Mouse (Mus musculus) heart, adult 11 months (tissue): ENCODE data around the gene Zdhhc5.
A peak's percentile ranks its signal among the peaks of the same experiment; 100 is the strongest.

ENCODE experiments used
- DNase-seq: peaks from one replicate; pipeline ENCODE4 v3.0.0; 2022

Zdhhc5 gene

DNA sequence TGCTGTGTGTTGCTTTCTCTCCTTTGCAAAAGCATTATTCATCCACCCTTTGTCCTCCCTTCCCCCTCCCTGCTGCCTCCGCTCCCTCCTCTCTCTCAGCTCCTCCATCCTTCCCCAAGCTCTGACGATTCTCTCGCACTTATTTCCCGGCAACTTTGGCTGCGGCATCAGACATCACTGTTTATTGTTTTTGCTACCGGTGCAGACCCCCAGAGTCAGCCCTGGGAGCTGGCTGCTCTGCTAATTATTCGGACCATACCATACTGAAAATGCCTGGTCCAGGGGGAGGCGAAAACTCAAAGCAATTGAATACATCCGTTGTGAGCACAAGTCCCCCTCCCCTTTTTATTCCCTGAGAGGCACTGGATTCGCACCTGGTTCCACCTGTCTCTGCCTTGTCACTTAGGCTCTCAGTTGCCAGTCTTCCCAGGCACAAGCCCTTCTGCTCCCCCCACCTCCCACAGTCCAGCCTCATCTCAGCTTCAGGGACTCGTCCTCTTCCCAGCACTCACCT, 19.4 kb upstream of the Zdhhc5 start:
- peak; percentile 88 for DNase-seq

DNA sequence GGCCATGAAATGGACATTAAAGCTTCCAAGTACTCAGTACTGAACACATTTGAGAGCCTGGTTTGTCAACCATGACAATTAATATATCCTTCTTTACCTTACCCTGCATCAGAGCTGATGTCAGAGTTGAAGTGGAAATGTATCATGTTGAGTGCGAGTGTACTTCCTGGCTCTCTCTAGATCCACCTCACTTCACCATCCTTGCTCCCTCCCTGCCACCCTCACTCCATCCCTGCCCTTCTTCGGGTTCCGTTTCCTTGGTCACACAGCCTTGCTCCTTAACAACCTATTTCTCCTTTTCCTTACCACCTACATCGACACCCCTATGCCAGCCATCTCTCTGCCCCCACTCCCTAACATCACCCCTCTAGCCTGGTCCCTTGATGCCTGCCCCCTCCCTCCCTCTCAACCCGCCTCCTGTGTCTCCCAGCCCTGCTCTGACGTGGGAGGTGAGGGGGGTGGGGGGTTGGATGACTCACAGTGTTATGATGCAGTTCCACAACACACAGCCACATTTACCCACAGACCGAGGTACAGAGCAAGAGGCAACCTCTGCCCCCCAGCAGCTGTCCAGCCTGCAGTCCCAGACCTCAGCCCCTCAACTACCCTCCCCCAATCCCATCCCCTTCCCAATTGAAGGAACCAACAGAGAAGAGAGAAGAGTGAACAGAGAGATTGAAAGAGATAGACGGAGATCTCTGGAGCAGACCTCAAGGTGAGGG, 18.8 kb upstream of the Zdhhc5 start, which contains the start of gene Ypel4:
TSS of gene Ypel4 (plus strand) at position 480 of the 722 bp plus-strand sequence.
- peak; percentile 96 for DNase-seq

DNA sequence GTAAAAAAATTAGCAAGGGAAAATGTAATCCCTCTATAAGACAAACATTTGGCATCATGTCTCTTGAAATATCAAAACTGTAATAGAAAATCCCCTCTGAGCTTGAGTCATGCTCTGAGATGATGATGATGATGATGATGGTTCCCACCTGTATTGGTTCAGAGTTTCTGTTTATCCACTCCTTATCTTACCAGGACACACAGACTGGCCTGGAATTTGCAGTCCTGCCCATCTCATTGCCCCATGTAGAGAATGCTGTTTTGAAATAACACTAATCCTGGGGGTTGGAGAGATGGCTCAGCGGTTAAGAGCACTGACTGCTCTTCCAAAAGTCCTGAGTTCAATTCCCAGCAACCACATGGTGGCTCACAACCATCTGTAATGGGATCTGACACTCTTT, 17.4 kb upstream of the Zdhhc5 start:
- DNase-seq = peak; percentile 45

DNA sequence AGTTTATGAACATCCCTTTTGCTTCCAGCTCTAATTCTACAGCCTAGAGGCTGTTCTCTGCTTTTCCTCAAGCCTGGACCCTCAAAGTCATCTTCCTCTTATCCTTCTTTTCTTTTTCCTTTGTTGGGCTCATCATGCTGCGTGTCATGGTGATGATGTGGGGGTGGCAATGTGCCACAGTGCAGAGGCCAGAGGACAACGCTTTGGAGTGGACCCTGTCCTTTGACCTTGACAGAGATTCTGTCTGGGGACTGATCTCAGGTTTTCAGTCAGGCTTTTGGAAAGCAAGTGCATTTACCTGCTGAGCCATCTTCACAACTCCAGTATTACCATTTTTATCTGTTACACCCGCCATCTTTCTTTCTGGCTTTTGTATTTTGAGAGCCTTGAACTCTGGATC, 16.2 kb upstream of the Zdhhc5 start:
- DNase-seq = no peak

DNA sequence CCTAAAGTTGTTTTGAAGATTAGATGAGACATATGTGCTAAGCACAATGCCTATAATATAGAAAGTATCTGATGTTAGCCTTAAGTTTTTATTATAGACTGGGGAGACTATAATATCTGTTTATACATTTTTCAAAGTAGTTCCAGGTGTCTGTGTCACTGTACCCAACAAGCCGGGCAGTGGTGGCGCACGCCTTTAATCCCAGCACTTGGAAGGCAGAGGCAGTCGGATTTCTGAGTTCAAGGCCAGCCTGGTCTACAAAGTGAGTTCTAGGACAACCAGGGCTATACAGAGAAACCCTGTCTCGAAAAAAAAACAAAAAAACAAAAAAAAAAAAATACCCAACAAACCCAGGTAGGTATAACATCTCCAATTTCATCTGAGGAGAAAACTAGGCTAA, 13.2 kb upstream of the Zdhhc5 start:
- peak; percentile 81 for DNase-seq

DNA sequence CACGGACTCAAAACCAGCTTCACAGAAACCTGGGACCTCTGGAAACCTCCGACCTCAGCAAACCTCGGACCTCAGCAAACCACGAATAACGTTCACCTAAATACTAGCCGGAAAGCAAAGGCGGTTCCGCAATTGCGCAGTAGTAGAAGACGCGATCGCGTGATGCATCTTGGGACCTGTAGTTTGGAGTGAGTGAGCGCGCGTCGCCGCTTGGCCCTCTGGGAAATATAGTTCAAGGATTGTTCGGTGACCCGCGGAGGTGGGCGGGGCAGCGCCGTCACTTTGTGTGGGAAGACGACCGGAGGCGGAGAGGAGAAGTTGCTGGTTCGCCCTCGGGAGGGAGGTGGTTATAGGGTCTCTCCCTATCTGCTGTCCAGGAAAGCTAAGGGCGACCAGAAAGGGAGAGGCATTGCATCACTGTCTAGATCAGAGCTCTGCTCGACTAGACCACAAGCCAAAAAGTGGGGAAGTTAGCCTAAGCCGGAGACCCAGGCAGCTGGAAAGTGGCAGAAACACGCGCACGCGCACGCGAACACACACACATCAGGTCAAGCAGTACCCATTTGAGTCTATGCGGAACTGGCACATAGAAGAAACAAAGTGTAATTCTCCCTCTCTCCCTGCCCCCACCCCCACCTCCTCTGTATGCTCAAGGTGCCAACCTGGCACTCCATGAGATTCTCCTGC, 12.3 kb upstream of the Zdhhc5 start, which contains the start of gene Clp1:
TSS of gene Clp1 (minus strand) at position 179 of the 687 bp plus-strand sequence.
- DNase-seq = peak; percentile 99

DNA sequence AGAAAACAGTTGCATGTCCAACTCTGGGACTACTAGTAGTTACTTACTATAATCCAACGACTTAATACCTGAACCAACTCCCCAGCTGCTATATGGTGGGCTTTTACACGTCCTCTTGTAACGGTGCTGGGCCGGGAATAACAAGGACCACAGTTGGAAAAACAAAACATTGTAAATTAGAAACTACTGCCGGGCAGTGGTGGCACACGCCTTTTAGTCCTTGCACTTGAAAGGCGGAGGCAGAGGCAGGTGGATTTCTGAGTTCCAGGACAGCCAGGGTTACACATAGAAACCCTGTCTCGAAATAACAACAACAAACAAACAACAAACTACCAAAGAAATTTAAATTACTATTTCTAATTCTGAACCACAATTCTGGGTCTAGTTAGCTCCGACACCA, 11.7 kb upstream of the Zdhhc5 start:
- peak; percentile 89 for DNase-seq

DNA sequence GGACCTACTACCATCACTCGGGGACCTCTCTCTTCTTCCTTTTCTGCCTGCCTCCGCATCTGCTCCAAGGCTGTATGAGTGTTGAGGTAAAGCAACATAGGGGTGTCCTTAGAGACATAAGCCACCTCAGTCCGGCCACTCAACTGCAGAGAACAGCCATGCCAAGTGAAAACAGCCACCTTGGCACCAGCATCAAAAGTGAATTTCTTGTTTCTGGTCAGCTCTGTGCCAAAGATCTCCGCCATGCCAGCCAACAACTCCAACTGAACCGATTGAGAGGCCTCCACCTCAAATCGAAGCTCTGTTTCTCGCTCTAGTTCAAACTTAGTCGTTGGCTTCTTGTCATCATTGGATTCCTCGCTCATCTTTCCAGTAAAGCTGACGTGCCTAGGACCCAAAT, 10.8 kb upstream of the Zdhhc5 start:
- DNase-seq = peak; percentile 84

DNA sequence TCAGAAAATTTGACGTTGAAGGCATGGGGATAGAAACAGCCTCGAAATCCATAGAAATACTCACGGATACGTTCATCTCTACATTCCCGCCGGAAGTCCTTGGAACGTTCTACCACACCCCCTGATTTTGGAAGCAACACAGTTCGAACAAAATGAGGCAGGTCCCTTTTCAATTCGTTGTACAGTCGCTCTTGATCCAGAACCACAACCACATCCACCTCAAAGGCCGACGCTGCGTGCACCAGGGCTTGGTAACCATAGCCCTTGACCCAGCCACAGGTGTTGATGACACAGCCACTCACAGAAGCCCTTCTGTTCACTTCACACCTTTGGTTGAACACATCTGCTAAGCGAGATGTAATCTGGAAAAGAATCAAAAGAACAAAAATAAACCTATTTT, 8.9 kb upstream of the Zdhhc5 start:
- DNase-seq = peak; percentile 85

DNA sequence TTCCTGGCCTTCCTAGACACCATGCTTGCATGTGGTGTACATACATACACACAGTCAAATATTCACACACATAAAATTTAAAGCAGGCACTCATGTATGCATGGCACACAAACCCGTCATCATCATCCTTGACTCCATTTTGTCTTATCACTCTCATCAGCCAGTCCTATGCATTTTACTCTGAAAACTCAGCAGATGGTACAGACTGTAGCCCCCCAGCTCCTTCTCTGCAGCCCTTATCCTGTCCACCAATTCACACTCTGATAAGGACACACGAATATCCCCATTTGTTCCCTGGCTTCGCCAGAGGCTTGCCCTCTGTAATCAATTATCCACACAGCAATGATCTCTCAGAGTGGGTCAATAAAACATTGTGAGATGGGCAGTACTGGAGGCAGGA, 6.2 kb upstream of the Zdhhc5 start:
- peak; percentile 60 for DNase-seq

DNA sequence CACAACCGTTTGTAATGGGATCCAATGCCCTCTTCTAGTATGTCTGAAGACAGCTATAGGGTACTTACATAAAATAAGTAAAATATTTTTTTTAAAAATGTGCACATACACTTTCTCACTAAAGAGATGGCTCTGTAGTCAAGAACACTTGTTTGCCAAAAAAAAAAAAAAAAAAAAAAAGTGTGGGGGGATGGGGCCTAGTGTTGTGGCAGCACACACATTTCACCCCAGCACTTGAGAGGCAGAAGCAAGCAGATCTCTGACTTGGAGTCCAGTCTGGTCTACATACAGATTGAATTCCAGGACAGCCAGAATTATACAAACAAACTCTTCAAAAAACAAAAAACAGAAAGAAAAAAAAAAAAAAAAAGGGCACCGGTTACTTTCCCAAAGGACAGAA, 5.7 kb upstream of the Zdhhc5 start:
- no peak for DNase-seq

DNA sequence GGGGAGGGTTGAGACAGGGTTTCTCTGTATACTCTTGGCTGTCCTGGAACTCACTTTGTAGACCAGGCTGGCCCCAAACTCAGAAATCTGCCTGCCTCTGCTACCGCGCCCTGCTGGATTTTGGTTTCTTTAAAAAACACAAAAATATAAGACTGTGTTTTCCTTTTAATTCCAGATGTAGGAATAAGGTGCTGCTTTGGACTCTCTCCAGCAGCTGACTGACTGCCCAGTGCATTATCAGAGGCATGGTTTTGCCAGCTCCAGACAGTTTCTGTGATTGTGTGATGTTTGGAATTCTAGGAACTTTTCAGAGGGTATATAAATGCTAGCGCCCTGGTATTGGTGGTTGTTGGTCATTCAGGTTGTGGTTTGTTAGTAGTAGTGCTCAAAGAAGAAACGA, 2.4 kb upstream of the Zdhhc5 start:
- DNase-seq = peak; percentile 77

DNA sequence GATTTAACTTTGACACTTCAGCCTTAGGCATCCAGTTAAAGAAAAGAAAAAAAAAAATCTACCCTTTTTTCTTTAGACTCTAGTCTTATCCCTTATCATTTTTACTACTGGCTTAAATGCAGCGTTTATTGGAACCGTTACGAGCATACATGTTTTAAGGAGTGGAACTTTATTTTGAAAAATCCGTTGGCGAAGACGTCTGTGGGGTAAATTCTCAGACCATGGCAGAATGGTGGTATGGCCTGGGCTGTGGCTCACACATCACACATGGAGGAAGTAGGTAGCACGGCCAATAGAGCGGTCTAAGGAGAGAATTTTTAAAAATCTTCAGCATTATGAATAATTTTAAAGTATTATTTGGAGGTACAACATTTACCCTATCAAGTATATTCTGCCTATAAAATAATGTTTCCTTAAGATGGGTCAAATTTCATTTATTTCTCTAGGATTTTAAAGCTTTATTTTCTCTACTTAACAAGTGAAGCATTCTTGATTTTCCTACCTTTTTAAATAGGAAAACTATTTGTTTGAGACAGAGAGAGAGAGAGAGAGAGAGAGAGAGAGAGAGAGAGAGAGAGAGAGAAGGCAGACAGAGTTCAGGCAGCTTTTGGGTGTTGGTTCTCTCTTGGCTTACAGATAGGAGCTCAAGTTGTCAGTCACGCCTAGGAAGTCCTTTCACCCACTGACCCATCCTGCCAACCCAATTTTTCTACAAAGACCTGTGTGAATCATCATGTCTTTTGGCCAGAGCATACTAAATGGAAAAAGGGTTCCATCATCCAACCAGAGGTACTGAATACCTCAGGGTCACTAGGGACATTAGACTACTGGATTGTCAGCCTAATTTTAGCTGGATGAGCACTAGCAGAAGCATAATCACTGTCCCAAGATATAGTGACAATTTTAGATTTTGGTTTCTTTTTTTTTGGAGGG, 1.7 kb upstream of the Zdhhc5 start:
- peak; percentile 85 for DNase-seq

DNA sequence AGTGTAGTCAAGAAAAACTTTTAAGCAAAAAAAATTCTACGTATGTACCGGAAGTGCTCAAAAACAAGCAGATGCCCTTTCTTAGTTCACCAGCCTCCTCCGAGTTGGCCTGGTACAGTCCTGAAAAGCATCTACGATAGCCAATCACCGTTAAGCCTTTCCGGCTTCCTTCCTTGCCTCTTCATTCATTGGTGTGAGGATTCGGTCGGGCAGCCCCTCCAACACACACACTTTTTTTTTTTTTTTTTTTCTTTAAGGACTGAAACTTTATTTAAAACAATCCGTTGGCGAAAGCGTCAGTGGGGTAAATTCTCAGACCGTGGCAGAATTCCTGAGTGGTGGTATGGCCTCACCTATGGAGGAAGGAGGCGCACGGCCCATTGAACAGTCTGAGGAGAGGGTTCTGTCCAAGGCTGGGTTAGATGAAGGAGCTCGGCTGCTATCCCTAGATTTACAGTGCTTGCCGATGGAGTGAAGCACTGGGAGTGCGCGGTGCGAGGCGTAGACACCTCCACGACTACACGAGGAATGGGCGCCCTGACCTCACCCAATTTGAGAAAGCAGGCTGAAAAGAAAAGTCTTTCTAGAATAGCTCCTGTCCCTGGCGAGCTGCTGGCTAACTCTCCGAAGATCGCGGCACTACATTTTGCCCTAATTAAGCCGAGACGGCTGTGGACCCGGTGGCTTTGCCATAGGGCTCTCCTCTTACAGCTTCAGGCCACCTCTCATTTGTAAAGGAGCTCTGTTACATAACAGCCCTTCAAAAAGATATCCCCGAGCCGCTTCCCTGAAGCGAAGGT, 782 bp upstream of the Zdhhc5 start:
- DNase-seq = peak; percentile 100

DNA sequence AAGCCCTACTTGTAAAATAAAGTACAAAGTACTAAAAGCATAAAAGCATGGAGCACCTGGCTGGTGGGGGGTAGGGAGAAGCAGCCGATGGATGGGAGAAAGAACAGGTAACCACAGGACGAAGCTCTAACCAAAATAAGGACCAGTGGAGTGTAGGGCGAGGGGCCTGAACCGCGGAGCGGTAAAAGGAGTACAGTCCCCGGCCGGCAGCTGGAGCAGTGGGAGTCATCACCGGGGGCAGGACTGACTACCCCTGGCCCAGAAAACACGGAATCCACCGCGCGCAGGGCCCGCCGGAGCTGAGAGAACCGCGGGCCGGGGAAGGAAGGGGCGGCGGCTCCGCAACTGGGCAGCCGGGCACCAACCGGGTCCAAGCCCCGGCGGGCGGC, 564 bp downstream of the Zdhhc5 start:
- no peak for DNase-seq

DNA sequence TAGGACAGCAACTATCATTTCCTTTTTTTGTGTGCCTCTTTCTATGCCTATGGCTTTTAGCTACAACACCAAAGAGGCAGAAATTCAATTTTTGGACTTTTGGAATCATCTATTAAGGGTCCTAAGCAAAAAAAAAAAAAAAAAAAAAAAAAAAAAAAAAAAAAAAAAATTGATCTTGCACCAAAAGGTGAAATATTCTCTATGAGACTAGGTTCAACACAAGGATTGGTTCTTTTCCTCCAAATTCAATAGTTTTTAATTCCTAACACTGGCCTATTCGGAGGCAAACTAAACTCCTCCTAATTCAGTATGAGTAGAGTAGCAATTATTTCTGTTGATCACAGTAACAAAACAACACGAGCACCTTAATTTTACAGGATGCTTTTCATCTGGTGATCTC, 3.1 kb downstream of the Zdhhc5 start:
- no peak for DNase-seq

DNA sequence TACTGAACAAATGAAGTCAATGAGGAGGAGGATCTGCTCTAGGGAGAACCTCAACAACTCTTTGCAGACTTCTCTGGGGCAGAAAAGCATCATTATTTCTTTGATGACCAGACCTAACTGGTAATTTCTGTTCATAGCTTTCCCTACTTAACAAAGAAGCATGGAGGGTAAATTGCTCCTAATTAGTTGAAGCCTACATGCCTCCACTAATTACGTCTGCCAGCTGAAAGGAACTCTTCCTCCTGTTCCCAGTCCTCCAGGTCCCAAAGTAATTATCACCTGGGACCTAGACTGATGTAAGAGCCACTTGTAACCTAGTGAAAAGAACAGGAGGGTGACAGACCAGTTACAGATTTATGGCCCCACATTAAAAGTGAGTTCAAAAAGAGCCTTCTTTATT, 7.5 kb downstream of the Zdhhc5 start:
- DNase-seq = peak; percentile 18

DNA sequence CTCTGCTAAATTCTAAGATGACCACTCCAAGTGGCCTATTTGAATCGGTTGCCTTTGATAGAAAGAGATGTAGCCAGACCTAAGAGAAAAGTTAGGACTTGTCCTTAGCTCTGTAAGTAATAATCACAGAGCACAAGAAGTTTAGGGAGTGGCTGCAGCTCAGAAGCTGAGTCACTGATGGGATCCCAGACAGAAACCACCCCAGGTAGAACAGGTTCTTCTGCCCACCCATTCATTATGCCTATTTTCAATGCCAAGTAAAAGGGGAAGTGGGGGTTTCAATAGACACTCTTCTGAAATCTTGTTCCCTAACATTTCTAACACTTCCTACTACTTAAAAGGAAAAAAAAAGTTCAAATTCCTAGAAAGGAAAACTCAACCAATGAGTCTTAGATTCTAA, 9.7 kb downstream of the Zdhhc5 start:
- no peak for DNase-seq

DNA sequence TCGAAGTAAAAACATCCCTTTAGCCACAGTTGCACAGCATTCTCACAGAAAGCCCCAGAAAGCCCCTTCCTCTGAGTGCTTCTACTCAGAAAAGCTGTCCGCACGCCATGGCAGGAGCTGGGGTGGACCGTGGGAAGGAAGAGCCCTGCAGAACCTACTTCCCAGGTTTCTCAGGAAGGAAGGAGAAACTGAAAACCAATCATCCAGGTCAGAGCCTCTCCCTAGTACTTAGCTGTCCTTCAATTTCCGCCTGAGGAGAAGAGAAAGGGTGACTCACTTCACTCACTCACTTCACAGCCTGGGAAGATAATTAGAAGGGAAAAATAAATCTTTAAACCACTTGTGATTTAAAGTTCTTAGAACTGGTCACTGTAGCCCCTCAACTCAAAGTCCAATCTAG, 10.7 kb downstream of the Zdhhc5 start:
- peak; percentile 61 for DNase-seq

DNA sequence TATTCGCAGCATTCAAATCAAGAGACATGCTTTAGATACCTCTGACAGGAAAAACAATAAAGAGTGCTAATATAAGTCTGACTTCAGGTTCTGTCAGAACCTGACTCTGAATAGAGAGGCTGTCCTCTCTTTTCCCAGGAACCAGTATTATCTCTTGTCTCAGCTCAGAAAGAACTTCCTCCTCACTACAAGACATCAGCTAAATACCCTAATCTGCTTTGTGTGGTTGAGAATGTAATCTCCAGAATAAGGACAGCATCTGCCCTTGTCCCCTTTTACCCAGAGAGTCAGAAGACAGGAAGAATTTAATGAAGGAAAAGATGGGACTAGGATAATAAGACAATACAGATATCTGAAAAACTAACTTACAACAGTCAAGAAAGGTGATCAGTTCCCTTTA, 11.5 kb downstream of the Zdhhc5 start:
- DNase-seq = peak; percentile 6

DNA sequence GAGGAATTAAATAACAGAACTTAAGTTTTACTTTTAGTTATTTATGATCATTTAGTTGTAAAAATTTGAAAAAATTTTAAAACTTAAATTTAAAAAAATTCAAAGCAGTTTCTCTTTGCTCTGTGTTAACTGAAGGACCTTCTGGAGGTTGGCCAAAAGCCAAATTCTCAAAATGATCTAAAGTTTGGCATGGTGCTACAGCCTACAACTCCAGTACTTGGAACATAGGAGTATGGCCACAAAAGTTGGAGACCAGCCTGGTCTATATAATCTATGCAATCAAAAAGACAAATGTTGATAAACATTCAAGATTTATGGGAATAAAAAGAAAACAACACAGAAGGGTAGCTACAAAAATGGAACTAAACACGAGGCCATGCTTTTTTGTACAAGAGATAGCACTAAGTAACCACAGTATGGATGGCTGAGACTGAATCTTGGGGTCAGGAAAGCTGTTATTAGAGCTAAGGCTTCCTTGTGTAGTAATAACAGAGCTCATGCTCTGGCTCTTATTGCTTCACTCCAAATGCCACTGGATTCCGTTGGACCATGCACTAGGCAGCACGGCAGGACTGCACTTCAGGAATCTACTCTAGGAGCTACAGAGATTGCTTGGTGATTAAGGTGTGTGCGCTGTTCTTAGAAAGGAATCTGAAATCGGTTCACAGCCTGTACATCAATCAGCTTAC, 19.8 kb downstream of the Zdhhc5 start:
- peak; percentile 45 for DNase-seq

DNA sequence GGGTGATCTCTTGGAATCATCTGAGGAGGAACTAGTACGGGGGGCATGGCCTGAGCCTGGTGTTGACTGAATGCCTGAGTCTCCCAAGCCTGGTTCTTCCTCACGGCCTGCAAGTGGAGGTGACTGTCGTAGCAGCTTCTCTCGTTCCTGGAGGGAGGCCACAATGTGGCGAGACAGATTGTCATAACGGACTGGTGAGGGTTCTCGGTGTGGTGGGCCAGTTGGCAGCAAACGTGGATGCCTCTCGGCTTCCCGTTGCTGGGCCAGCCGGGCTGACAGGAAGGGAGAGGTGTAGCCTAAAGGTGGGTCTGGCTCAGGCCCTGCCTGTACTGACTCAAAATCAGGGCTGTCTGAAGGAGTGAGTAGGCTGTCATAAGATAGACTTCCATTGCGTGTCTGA, 24.9 kb downstream of the Zdhhc5 start:
- DNase-seq = peak; percentile 93
